Mouse (Mus musculus): ENCODE measurements around the gene Sdc1.

GRCm38 (mm10) chr12:8793410-8794051 is 22.4 kb downstream of the Sdc1 start:
- TF ChIP-seq CTCF (IDR thresholded peaks at IDR 0.05; ENCODE audit: low read depth) (no peak), EP300 (optimal IDR thresholded peaks at IDR 0.05) (no peak)

All from stomach, postnatal 0 days (tissue).